Mouse (Mus musculus) limb, embryonic 14.5 days (tissue): ENCODE data around the gene Klhl11. TPM values are rescaled to one million over a fixed set of nuclear protein-coding genes. Genes with fewer than 3 reads are reported as not detected.

Source experiments
- ATAC-seq: fragments of 200-750 bp; cut with Nextera tagmentation; 2 replicates; pipeline ENCODE4 v1.8.0; 2017; ENCODE audit warnings: low read depth, moderate number of reproducible peaks, moderate TSS enrichment; ENCODE audit not compliant: low FRiP score
- DNase-seq: peaks from one replicate; pipeline ENCODE4 v3.0.0-alpha.2; 2015; ENCODE audit warnings: low spot score
- H3K27ac ChIP-seq: fragments of 300-500 bp; sonication (generic); replicated peaks from 2 replicates; pipeline ENCODE4 v1.5.1; 2014; ENCODE audit warnings: low read depth, mild to moderate bottlenecking, low read length, moderate library complexity, mixed read lengths
- H3K27me3 ChIP-seq: fragments of 300-500 bp; sonication (generic); 2 replicates; pipeline ENCODE4 v1.6.1; 2014; ENCODE audit warnings: low read length, mixed read lengths; ENCODE audit not compliant: control insufficient read depth, insufficient read depth
- H3K36me3 ChIP-seq: fragments of 300-500 bp; sonication (generic); 2 replicates; pipeline ENCODE4 v1.6.1; 2014; ENCODE audit warnings: mild to moderate bottlenecking, low read length, moderate library complexity, mixed read lengths; ENCODE audit not compliant: control insufficient read depth, insufficient read depth
- H3K4me1 ChIP-seq: fragments of 300-500 bp; sonication (generic); 2 replicates; pipeline ENCODE4 v1.6.1; 2014; ENCODE audit warnings: antibody characterized with exemption, low read length, mixed read lengths; ENCODE audit not compliant: control insufficient read depth, insufficient read depth
- H3K4me2 ChIP-seq: fragments of 300-500 bp; sonication (generic); replicated peaks from 2 replicates; pipeline ENCODE4 v1.6.1; 2014; ENCODE audit warnings: low read depth, mild to moderate bottlenecking, low read length, moderate library complexity; ENCODE audit not compliant: severe bottlenecking
- H3K4me3 ChIP-seq: fragments of 300-500 bp; sonication (generic); replicated peaks from 2 replicates; pipeline ENCODE4 v1.5.1; 2014; ENCODE audit warnings: low read length
- H3K9ac ChIP-seq: fragments of 300-500 bp; sonication (generic); 2 replicates; pipeline ENCODE4 v1.6.1; 2014; ENCODE audit warnings: mild to moderate bottlenecking, low read depth, low read length, moderate library complexity; ENCODE audit not compliant: severe bottlenecking
- H3K9me3 ChIP-seq: fragments of 300-500 bp; sonication (generic); 2 replicates; pipeline ENCODE4 v1.6.1; 2016; ENCODE audit warnings: low read length; ENCODE audit not compliant: control insufficient read depth
- POLR2A ChIP-seq: fragments of 200-500 bp; IDR thresholded peaks from 2 replicates; pipeline ENCODE4 v1.8.0; 2012; ENCODE audit warnings: inconsistent platforms, mild to moderate bottlenecking, moderate library complexity, borderline replicate concordance; ENCODE audit not compliant: insufficient read depth, insufficient read length; ENCODE audit errors: extremely low read depth
- WGBS: fragments of 180-500 bp; shearing (Covaris S2); extraction: QIAGEN DNeasy Blood & Tissue Kit; methylation state at CpG from one replicate; pipeline ENCODE4 v1.1.7; 2014; 5-methylcytosine and 5-hydroxymethylcytosine counted together
- microRNA-seq: library from miRNA; unstranded; fragments of <30 nt; microRNA quantifications from one replicate; pipeline ENCODE4, GENCODE M21; 2016
- polyA plus RNA-seq, 2 experiments: library from polyadenylated mRNA; depleted of rRNA in 1 of 2; stranded (reverse) in 1 of 2; unstranded in 1 of 2; fragments of >200 nt; fragmentation: Nextera tagmentation in 1 of 2; extraction: Ambion mirVana in 1 of 2; gene quantifications; 2 replicates each; pipeline versions ENCODE4 v1.2.1 to v1.2.3; 2012 to 2014

The Klhl11 gene
- polyA plus RNA-seq, 2 experiments, result 5.5 to 11.5 TPM

- Histone ChIP-seq H3K27me3 (no peaks in the 10 kb centered on the region), H3K4me1 (peaks cover 32% of the 10 kb centered on the region), H3K9me3 (no peaks in the 10 kb centered on the region), H3K27ac (peak within 1 kb of the TSS; percentile 95), H3K36me3 (peaks cover 37% of the 10 kb centered on the region), H3K4me3 (peak within 1 kb of the TSS; percentile 77), H3K9ac (peak within 1 kb of the TSS; percentile 85), H3K4me2 (peak within 1 kb of the TSS; percentile 81)
- ATAC-seq, result peak; percentile 94
- TF ChIP-seq POLR2A, result no peak
- under 1% methylated on average over 61 of the region's 93 CpGs for WGBS
- DNase-seq, result peak; percentile 95
These were observed 58.3 kb downstream of the Klhl11 start, which contains the start of gene P3h4 for GRCm38 (mm10) chr11:100414021-100414913. Gene P3h4 (minus strand): TSS chr11:100414836.

- H3K9me3 ChIP-seq, result no peaks in the 10 kb centered on the region
- H3K4me1 ChIP-seq, result peaks cover 32% of the 10 kb centered on the region
These were observed 59.0 kb downstream of the Klhl11 start for GRCm38 (mm10) chr11:100413541-100413940.

More at GRCm38 (mm10) chr11:100413541-100413940, 59.0 kb downstream of the Klhl11 start:
- WGBS, result 52% methylated on average over 11 of the region's 11 CpGs
- H3K36me3 ChIP-seq, result peaks cover 39% of the 10 kb centered on the region
- DNase-seq, result no peak
- TF ChIP-seq POLR2A, result no peak
- H3K27me3 ChIP-seq, result no peaks in the 10 kb centered on the region
- no peak for ATAC-seq
- H3K4me2 ChIP-seq, result peak overlapping the region; percentile 81
- H3K4me3 ChIP-seq, result peak overlapping the region; percentile 77
- peak overlapping the region; percentile 95 for H3K27ac ChIP-seq
- peak overlapping the region; percentile 85 for H3K9ac ChIP-seq

Small RNAs within 50 kb of the gene (microRNA-seq; reads per million reads assigned to microRNA genes)
- gene Gm27374 (not detected), gene Mir7116 (not detected)

Other genes with a start within 250 kb of the Klhl11 start
- gene Krt16, start 223.8 kb downstream of the Klhl11 start, polyA plus RNA-seq (2012; rRNA removed), result 0.24 and 0.26 TPM in 2 replicates
- 0.29 and 0.61 TPM in 2 replicates for gene Krt16, start 223.8 kb downstream of the Klhl11 start, polyA plus RNA-seq (2014; fragmentation: Nextera tagmentation; extraction: Ambion mirVana)
- gene Krt17, start 211.7 kb downstream of the Klhl11 start, polyA plus RNA-seq (2012; rRNA removed), result 22.1 and 28.1 TPM in 2 replicates
- gene Krt17, start 211.7 kb downstream of the Klhl11 start, polyA plus RNA-seq (2014; fragmentation: Nextera tagmentation; extraction: Ambion mirVana), result 75.5 and 78.5 TPM in 2 replicates
- gene Krt42, start 202.9 kb downstream of the Klhl11 start, polyA plus RNA-seq (2012; rRNA removed), result 0.06 and 0.08 TPM in 2 replicates
- gene Krt42, start 202.9 kb downstream of the Klhl11 start, polyA plus RNA-seq (2014; fragmentation: Nextera tagmentation; extraction: Ambion mirVana), result not detected in 2 replicates
- 229 and 342 TPM in 2 replicates for gene Eif1, start 152.9 kb downstream of the Klhl11 start, polyA plus RNA-seq (2012; rRNA removed)
- gene Eif1, start 152.9 kb downstream of the Klhl11 start, polyA plus RNA-seq (2014; fragmentation: Nextera tagmentation; extraction: Ambion mirVana), result 1,852 and 1,886 TPM in 2 replicates
- gene Gast, start 138.3 kb downstream of the Klhl11 start, polyA plus RNA-seq (2012; rRNA removed), result 0.36 and 0.74 TPM in 2 replicates
- 0.47 and 0.50 TPM in 2 replicates for gene Gast, start 138.3 kb downstream of the Klhl11 start, polyA plus RNA-seq (2014; fragmentation: Nextera tagmentation; extraction: Ambion mirVana)
- 3.8 and 4.4 TPM in 2 replicates for gene Hap1, start 116.6 kb downstream of the Klhl11 start, polyA plus RNA-seq (2012; rRNA removed)
- 1.4 and 1.6 TPM in 2 replicates for gene Hap1, start 116.6 kb downstream of the Klhl11 start, polyA plus RNA-seq (2014; fragmentation: Nextera tagmentation; extraction: Ambion mirVana)
- 111 and 123 TPM in 2 replicates for gene Jup, start 75.0 kb downstream of the Klhl11 start, polyA plus RNA-seq (2012; rRNA removed)
- 145 and 159 TPM in 2 replicates for gene Jup, start 75.0 kb downstream of the Klhl11 start, polyA plus RNA-seq (2014; fragmentation: Nextera tagmentation; extraction: Ambion mirVana)
- 120 and 160 TPM in 2 replicates for gene P3h4, start 57.9 kb downstream of the Klhl11 start, polyA plus RNA-seq (2012; rRNA removed)
- gene P3h4, start 57.9 kb downstream of the Klhl11 start, polyA plus RNA-seq (2014; fragmentation: Nextera tagmentation; extraction: Ambion mirVana), result 92.1 and 95.2 TPM in 2 replicates
- gene Fkbp10, start 57.0 kb downstream of the Klhl11 start, polyA plus RNA-seq (2012; rRNA removed), result 251 and 316 TPM in 2 replicates
- gene Fkbp10, start 57.0 kb downstream of the Klhl11 start, polyA plus RNA-seq (2014; fragmentation: Nextera tagmentation; extraction: Ambion mirVana), result 179 and 187 TPM in 2 replicates
- gene Nt5c3b, start 30.9 kb downstream of the Klhl11 start, polyA plus RNA-seq (2012; rRNA removed), result 131 and 140 TPM in 2 replicates
- gene Nt5c3b, start 30.9 kb downstream of the Klhl11 start, polyA plus RNA-seq (2014; fragmentation: Nextera tagmentation; extraction: Ambion mirVana), result 138 and 147 TPM in 2 replicates
- 1.9 and 2.5 TPM in 2 replicates for gene Klhl10, start 30.8 kb downstream of the Klhl11 start, polyA plus RNA-seq (2012; rRNA removed)
- 0.74 and 1.0 TPM in 2 replicates for gene Klhl10, start 30.8 kb downstream of the Klhl11 start, polyA plus RNA-seq (2014; fragmentation: Nextera tagmentation; extraction: Ambion mirVana)
- gene Acly, start 55.3 kb upstream of the Klhl11 start, polyA plus RNA-seq (2012; rRNA removed), result 108 and 118 TPM in 2 replicates
- gene Acly, start 55.3 kb upstream of the Klhl11 start, polyA plus RNA-seq (2014; fragmentation: Nextera tagmentation; extraction: Ambion mirVana), result 156 and 159 TPM in 2 replicates
- 0.42 and 0.55 TPM in 2 replicates for gene Ttc25, start 72.9 kb upstream of the Klhl11 start, polyA plus RNA-seq (2012; rRNA removed)
- gene Ttc25, start 72.9 kb upstream of the Klhl11 start, polyA plus RNA-seq (2014; fragmentation: Nextera tagmentation; extraction: Ambion mirVana), result 0.14 and 0.40 TPM in 2 replicates
- gene Cnp, start 102.2 kb upstream of the Klhl11 start, polyA plus RNA-seq (2012; rRNA removed), result 15.9 and 17.0 TPM in 2 replicates
- gene Cnp, start 102.2 kb upstream of the Klhl11 start, polyA plus RNA-seq (2014; fragmentation: Nextera tagmentation; extraction: Ambion mirVana), result 21.3 and 26.0 TPM in 2 replicates
- 68.7 and 90.5 TPM in 2 replicates for gene Nkiras2, start 146.5 kb upstream of the Klhl11 start, polyA plus RNA-seq (2012; rRNA removed)
- gene Nkiras2, start 146.5 kb upstream of the Klhl11 start, polyA plus RNA-seq (2014; fragmentation: Nextera tagmentation; extraction: Ambion mirVana), result 76.4 and 82.9 TPM in 2 replicates
- gene Dnajc7, start 147.4 kb upstream of the Klhl11 start, polyA plus RNA-seq (2012; rRNA removed), result 179 and 225 TPM in 2 replicates
- 73.3 and 74.1 TPM in 2 replicates for gene Dnajc7, start 147.4 kb upstream of the Klhl11 start, polyA plus RNA-seq (2014; fragmentation: Nextera tagmentation; extraction: Ambion mirVana)
- 6.4 and 10.0 TPM in 2 replicates for gene Zfp385c, start 219.7 kb upstream of the Klhl11 start, polyA plus RNA-seq (2012; rRNA removed)
- gene Zfp385c, start 219.7 kb upstream of the Klhl11 start, polyA plus RNA-seq (2014; fragmentation: Nextera tagmentation; extraction: Ambion mirVana), result 0.72 and 1.5 TPM in 2 replicates
- 3.2 and 3.9 TPM in 2 replicates for gene Dhx58, start 231.5 kb upstream of the Klhl11 start, polyA plus RNA-seq (2012; rRNA removed)
- 2.2 and 2.3 TPM in 2 replicates for gene Dhx58, start 231.5 kb upstream of the Klhl11 start, polyA plus RNA-seq (2014; fragmentation: Nextera tagmentation; extraction: Ambion mirVana)
- 70.8 and 78.1 TPM in 2 replicates for gene Kat2a, start 239.7 kb upstream of the Klhl11 start, polyA plus RNA-seq (2012; rRNA removed)
- gene Kat2a, start 239.7 kb upstream of the Klhl11 start, polyA plus RNA-seq (2014; fragmentation: Nextera tagmentation; extraction: Ambion mirVana), result 55.8 and 57.4 TPM in 2 replicates
- gene Hspb9, start 241.1 kb upstream of the Klhl11 start, polyA plus RNA-seq (2012; rRNA removed), result not detected in 2 replicates
- 0.77 TPM in 1 of 2 replicates, not detected in the other for gene Hspb9, start 241.1 kb upstream of the Klhl11 start, polyA plus RNA-seq (2014; fragmentation: Nextera tagmentation; extraction: Ambion mirVana)